Mouse (Mus musculus) cerebral cortex, adult 2 months (tissue): ENCODE measurements around the gene Twf1.

ENCODE experiments used
- WGBS: fragments of 180-500 bp; shearing (Covaris S2); methylation state at CpG from one replicate; pipeline ENCODE4 v1.1.7; 2018; 5-methylcytosine and 5-hydroxymethylcytosine counted together

Gene Twf1

GRCm38 (mm10) chr15:94589219-94590075, at the start of gene Twf1:
Gene Twf1 (minus strand): TSS chr15:94589889.
- WGBS, result under 1% methylated on average over 59 of the region's 70 CpGs

GRCm38 (mm10) chr15:94639126-94639525, 49.4 kb upstream of the Twf1 start:
- 94% methylated on average over 2 of the region's 2 CpGs for WGBS

- WGBS, result 65% methylated on average over 2 of the region's 2 CpGs
Measured at GRCm38 (mm10) chr15:94638207-94638606, 48.5 kb upstream of the Twf1 start.

GRCm38 (mm10) chr15:94634524-94634923, 44.8 kb upstream of the Twf1 start:
- 84% methylated on average over 11 of the region's 11 CpGs for WGBS

- 92% methylated on average over 4 of the region's 4 CpGs for WGBS
Measured at GRCm38 (mm10) chr15:94630553-94630952, 40.9 kb upstream of the Twf1 start.

GRCm38 (mm10) chr15:94628830-94629601, 39.3 kb upstream of the Twf1 start, which contains the start of gene Tmem117:
Gene Tmem117 (plus strand): TSS chr15:94629232.
- 1% methylated on average over 89 of the region's 96 CpGs for WGBS

- 43% methylated on average over 2 of the region's 2 CpGs for WGBS
Measured at GRCm38 (mm10) chr15:94628463-94628829, 38.8 kb upstream of the Twf1 start.

GRCm38 (mm10) chr15:94616036-94616435, 26.3 kb upstream of the Twf1 start:
- 87% methylated on average over 11 of the region's 11 CpGs for WGBS

- 59% methylated on average over 8 of the region's 8 CpGs for WGBS
Measured at GRCm38 (mm10) chr15:94607768-94608167, 18.1 kb upstream of the Twf1 start.

- WGBS, result 69% methylated on average over 3 of the region's 3 CpGs
Measured at GRCm38 (mm10) chr15:94602441-94602840, 12.8 kb upstream of the Twf1 start.

- WGBS, result 42% methylated on average over 3 of the region's 3 CpGs
Measured at GRCm38 (mm10) chr15:94601339-94601738, 11.7 kb upstream of the Twf1 start.

GRCm38 (mm10) chr15:94600145-94600707, 10.5 kb upstream of the Twf1 start:
- 80% methylated on average over 11 of the region's 11 CpGs for WGBS

GRCm38 (mm10) chr15:94593586-94593985, 3.9 kb upstream of the Twf1 start:
- 91% methylated on average over 1 of the region's 1 CpGs for WGBS

- WGBS, result 90% methylated on average over 4 of the region's 4 CpGs
Measured at GRCm38 (mm10) chr15:94591356-94591755, 1.7 kb upstream of the Twf1 start.

GRCm38 (mm10) chr15:94590083-94590482, 394 bp upstream of the Twf1 start:
- WGBS, result 9% methylated on average over 8 of the region's 8 CpGs

GRCm38 (mm10) chr15:94587826-94588715, 1.6 kb downstream of the Twf1 start:
- 79% methylated on average over 9 of the region's 9 CpGs for WGBS

- 85% methylated on average over 4 of the region's 4 CpGs for WGBS
Measured at GRCm38 (mm10) chr15:94584738-94585137, 5.0 kb downstream of the Twf1 start.

- 73% methylated on average over 10 of the region's 10 CpGs for WGBS
Measured at GRCm38 (mm10) chr15:94583153-94583552, 6.5 kb downstream of the Twf1 start.

GRCm38 (mm10) chr15:94582000-94582593, 7.6 kb downstream of the Twf1 start:
- WGBS, result 50% methylated on average over 7 of the region's 7 CpGs

- WGBS, result 68% methylated on average over 4 of the region's 4 CpGs
Measured at GRCm38 (mm10) chr15:94574566-94575268, 15.0 kb downstream of the Twf1 start.
